14 mouse cellular contexts compared by ENCODE assay signal in the genomic region with DNA sequence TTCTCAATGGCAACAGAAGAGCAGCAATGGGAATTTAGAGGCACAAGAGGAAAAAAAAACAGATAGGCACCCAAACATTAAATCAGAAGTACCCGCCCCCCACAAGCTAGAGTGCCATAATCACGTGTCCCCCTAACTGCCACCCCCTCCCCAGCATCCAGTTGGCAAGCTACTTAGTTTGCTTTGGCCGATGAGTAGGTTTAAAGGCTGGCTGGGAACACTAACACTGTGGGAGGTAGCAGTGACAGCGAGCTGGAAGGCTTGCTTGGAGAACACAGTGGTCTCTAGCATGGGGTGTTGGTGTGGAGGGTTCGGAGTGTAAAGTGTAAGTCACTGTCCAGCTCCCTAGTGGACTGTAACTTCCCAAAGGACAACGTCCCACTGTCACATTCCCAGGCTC.
DNase-seq lines count a peak whose midpoint lies in the region; ATAC-seq and TF ChIP-seq lines count a peak whose summit lies in the region.
"Had no signal": no experiment of that assay in that cellular context is flagged by ENCODE, and none has a peak within 500 bp of the region (broad histone marks: within the 10 kb centered on the region; RNA-seq: fewer than 3 reads in every experiment).

No protein-coding gene starts in this region.

- H3K4me2 ChIP-seq in forebrain, embryonic 14.5 days (ENCODE audit: low read length), result no peak overlapping the region
- no peak overlapping the region for H3K4me2 ChIP-seq in forebrain, embryonic 16.5 days (ENCODE audit: low read length)
- H3K4me2 ChIP-seq in embryonic facial prominence, embryonic 14.5 days (ENCODE audit: low read depth, low read length), result no peak overlapping the region
- H3K4me2 ChIP-seq in midbrain, embryonic 15.5 days, result no peak overlapping the region
- H3K4me2 ChIP-seq: heart, embryonic 11.5 days had no signal

- H3K9me3 ChIP-seq in forebrain, embryonic 14.5 days (replicated peaks; ENCODE audit: control insufficient read depth, low read length), result no peaks in the 10 kb centered on the region
- H3K9me3 ChIP-seq in forebrain, embryonic 16.5 days (ENCODE audit: control insufficient read depth, low read length), result no peaks in the 10 kb centered on the region
- H3K9me3 ChIP-seq in embryonic facial prominence, embryonic 14.5 days (ENCODE audit: control insufficient read depth, low read length), result no peaks in the 10 kb centered on the region
- no peaks in the 10 kb centered on the region for H3K9me3 ChIP-seq in midbrain, embryonic 15.5 days

- intact Hi-C loops in left cerebral cortex, postnatal 4 days (cut with DNase I), result no loop called here
- intact Hi-C loops in left cerebral cortex, adult 2 months (cut with DNase I), result no loop called here

- no peak overlapping the region for H3K9ac ChIP-seq in forebrain, embryonic 14.5 days (ENCODE audit: low read length)
- no peak overlapping the region for H3K9ac ChIP-seq in forebrain, embryonic 16.5 days (replicated peaks; ENCODE audit: low read depth, low read length)
- no peak overlapping the region for H3K9ac ChIP-seq in embryonic facial prominence, embryonic 14.5 days (ENCODE audit: low read depth, low read length)
- H3K9ac ChIP-seq in midbrain, embryonic 15.5 days, result no peak overlapping the region

- H3K36me3 ChIP-seq in forebrain, embryonic 14.5 days (ENCODE audit: control insufficient read depth, insufficient read depth, low read length), result no peaks in the 10 kb centered on the region
- H3K36me3 ChIP-seq in forebrain, embryonic 16.5 days (ENCODE audit: control insufficient read depth, insufficient read depth), result no peaks in the 10 kb centered on the region
- H3K36me3 ChIP-seq in embryonic facial prominence, embryonic 14.5 days (ENCODE audit: control insufficient read depth, insufficient read depth, low read length), result no peaks in the 10 kb centered on the region
- no peaks in the 10 kb centered on the region for H3K36me3 ChIP-seq in midbrain, embryonic 15.5 days (replicated peaks)

- no peak for TF ChIP-seq CTCF in left cerebral cortex, adult 2 months (IDR thresholded peaks at IDR 0.05)

- no peaks in the 10 kb centered on the region for H3K27me3 ChIP-seq in forebrain, embryonic 14.5 days (replicated peaks; ENCODE audit: control insufficient read depth, insufficient read depth, low read length)
- H3K27me3 ChIP-seq in forebrain, embryonic 16.5 days (replicated peaks; ENCODE audit: control insufficient read depth, insufficient read depth, low read length), result no peaks in the 10 kb centered on the region
- no peaks in the 10 kb centered on the region for H3K27me3 ChIP-seq in embryonic facial prominence, embryonic 14.5 days (replicated peaks; ENCODE audit: control insufficient read depth, insufficient read depth, low read length)
- no peaks in the 10 kb centered on the region; the same call in 1 of the 2 replicates for H3K27me3 ChIP-seq in midbrain, embryonic 15.5 days (replicated peaks)

- H3K4me3 ChIP-seq in forebrain, embryonic 14.5 days (ENCODE audit: low read depth, low read length), result no peak overlapping the region
- H3K4me3 ChIP-seq in forebrain, embryonic 16.5 days (replicated peaks; ENCODE audit: low read length), result no peak overlapping the region
- no peak overlapping the region for H3K4me3 ChIP-seq in left cerebral cortex, adult 2 months
- no peak overlapping the region for H3K4me3 ChIP-seq in embryonic facial prominence, embryonic 14.5 days (ENCODE audit: low read depth, low read length)
- H3K4me3 ChIP-seq in midbrain, embryonic 15.5 days, result no peak overlapping the region

- no peak overlapping the region for H3K27ac ChIP-seq in forebrain, embryonic 14.5 days (ENCODE audit: low read depth, low read length)
- H3K27ac ChIP-seq in forebrain, embryonic 16.5 days (ENCODE audit: low read length), result no peak overlapping the region
- no peak overlapping the region for H3K27ac ChIP-seq in left cerebral cortex, adult 2 months
- no peak overlapping the region for H3K27ac ChIP-seq in embryonic facial prominence, embryonic 14.5 days (replicated peaks; ENCODE audit: low read depth, low read length)
- no peak overlapping the region for H3K27ac ChIP-seq in midbrain, embryonic 15.5 days

- WGBS in forebrain, embryonic 14.5 days, result 47% methylated on average over 6 of the region's 6 CpGs
- 43% methylated on average over 6 of the region's 6 CpGs for WGBS in forebrain, embryonic 16.5 days
- 61% methylated on average over 6 of the region's 6 CpGs for WGBS in embryonic facial prominence, embryonic 14.5 days
- 55% methylated on average over 6 of the region's 6 CpGs for WGBS in midbrain, embryonic 15.5 days

- H3K4me1 ChIP-seq in forebrain, embryonic 14.5 days (ENCODE audit: control insufficient read depth, insufficient read depth, low read length), result no peaks in the 10 kb centered on the region
- H3K4me1 ChIP-seq in forebrain, embryonic 16.5 days (replicated peaks; ENCODE audit: control insufficient read depth, insufficient read depth, low read length), result peaks cover 7% of the 10 kb centered on the region; the same call in 1 of the 2 replicates
- H3K4me1 ChIP-seq in embryonic facial prominence, embryonic 14.5 days (ENCODE audit: control insufficient read depth, insufficient read depth, low read length), result peaks cover 14% of the 10 kb centered on the region
- peaks cover 12% of the 10 kb centered on the region; the same call in 1 of the 2 replicates for H3K4me1 ChIP-seq in midbrain, embryonic 15.5 days

- ATAC-seq in forebrain, embryonic 14.5 days, result no peak
- no peak for ATAC-seq in forebrain, embryonic 16.5 days
- ATAC-seq in embryonic facial prominence, embryonic 14.5 days (ENCODE audit: low read depth), result no peak
- ATAC-seq in midbrain, embryonic 15.5 days (replicated peaks), result 0 out of 2 replicates have a peak, but pooled peaks have one; percentile 37

- DNase-seq in forebrain, embryonic 14.5 days (ENCODE audit: low spot score), result peak; percentile 35
- DNase-seq in left cerebral cortex, postnatal 4 days, result peak; percentile 23
- DNase-seq in left cerebral cortex, adult 2 months (ENCODE audit: extremely low spot score in 1 of 2, low spot score in 2 of 2), result no peak
- DNase-seq in embryonic facial prominence, embryonic 14.5 days (ENCODE audit: low spot score), result peak; percentile 26
- no peak for DNase-seq in kidney, postnatal 25 days
- DNase-seq in natural killer cell, adult 2 months (ENCODE audit: low spot score in 2 of 2), result no peak
- DNase-seq: cerebellum, adult 11-12 months; cerebellum, postnatal 25 days; kidney, adult 18-20 months; kidney, postnatal 14 days; lung, adult 18-20 months had no signal

Comparison
In these comparisons a context has a peak if more than half of its experiments do, and no peak if none do; other contexts are left out.
1. DNase-seq: peak in forebrain, embryonic 14.5 days (single experiment), left cerebral cortex, postnatal 4 days (single experiment) and embryonic facial prominence, embryonic 14.5 days (single experiment); none in left cerebral cortex, adult 2 months (0 of 2), kidney, postnatal 25 days (0 of 2) and natural killer cell, adult 2 months (0 of 2).